Mouse (Mus musculus) E14TG2a.4 (cell line): Measurements from ENCODE around the gene B4galnt2.

Source experiments
- CTCF ChIP-seq: conservative IDR thresholded peaks from 2 replicates; pipeline ENCODE4 v1.5.1; 2014; ENCODE audit warnings: low read length
- POU5F1 ChIP-seq: IDR thresholded peaks from 2 replicates; pipeline ENCODE4 v1.6.1; 2014; ENCODE audit warnings: low read length, borderline replicate concordance

- no peak for TF ChIP-seq CTCF
- no peak for TF ChIP-seq POU5F1
Measured at GRCm38 (mm10) chr11:95913959-95914566, 628 bp downstream of the B4galnt2 start.
